Mouse (Mus musculus): ENCODE results near the gene Abhd12.
"Not testable (repeated sequence)": the region's sequence is repeated elsewhere in the genome, so short reads cannot be mapped to it uniquely, and the experiment has no call there.

The Abhd12 gene

DNA sequence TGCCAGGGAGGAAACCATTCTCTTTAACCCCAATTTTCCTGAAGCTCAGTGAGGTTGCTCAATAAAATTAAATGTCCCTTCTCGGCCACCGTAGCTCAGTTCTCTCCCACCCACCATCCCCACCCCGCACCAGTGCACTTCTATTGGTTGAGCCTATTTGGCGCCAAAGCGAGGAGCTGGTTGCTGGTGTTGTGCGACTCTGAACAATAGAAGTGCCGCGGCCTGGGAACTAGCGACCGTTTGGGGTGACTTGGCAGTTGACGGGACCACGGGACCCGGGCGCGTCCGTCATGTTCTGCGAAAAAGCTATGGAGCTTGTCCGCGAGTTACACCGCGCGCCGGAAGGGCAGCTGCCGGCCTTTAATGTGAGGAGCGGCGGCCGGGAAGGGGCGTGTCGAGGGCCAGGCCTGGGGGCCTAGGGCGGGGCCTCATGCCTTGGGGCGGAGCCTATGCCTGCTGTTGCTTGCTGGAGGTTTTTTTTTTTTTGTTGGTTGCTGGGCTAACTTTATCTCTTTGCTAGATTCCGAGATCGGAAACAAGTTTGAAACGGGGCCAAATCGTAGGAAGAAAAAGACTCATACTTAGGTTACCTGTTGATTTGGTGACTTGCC, 5.0 kb upstream of the Abhd12 start:
- DNase-seq (ENCODE audit: low spot score in 2 of 2), result peak; percentile 93 to 94

DNA sequence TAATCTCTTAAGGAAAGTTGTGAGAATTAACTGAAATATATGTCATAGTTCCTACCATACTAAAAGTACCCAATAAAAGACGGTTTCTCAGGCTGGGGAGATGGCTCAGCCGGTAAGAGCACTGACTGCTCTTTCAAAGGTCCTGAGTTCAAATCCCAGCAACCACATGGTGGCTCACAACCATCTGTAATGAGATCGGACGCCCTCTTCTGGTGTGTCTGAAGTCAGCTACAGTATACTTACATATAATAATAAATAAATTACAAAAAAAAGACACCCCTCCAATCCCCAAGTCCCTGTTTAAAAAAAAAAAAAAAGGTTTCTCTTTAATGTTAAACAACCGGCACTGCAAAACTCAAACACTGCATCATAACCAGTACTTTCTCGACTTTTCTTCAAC, 4.3 kb upstream of the Abhd12 start:
- not testable (repeated sequence) for DNase-seq (ENCODE audit: low spot score in 2 of 2)

DNA sequence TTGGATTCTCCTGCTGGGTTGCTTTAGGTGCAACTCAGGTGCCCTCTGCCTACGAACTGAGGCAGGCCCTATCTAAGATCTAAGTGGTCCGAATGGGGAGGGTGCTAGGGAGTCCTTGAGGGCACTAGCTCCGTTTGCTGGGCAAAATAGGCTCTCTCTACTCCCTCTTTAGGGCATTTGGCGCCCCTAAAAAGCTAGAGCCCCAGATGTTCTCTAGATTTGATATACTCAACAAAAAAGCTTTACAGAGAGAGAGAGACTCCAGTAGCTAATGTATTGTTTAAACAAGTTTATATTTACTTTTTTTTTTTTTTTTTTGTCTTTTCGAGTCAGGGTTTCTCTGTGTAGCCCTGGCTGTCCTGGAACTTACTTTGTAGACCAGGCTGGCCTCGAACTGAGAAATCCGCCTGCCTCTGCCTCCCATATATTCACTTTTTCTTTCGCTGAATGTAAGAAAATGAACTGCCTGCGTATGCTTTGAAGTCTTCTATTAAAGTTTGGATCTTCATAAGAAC, 452 bp upstream of the Abhd12 start, which contains the start of gene Gins1:
TSS of gene Gins1 (plus strand) at position 465 of the 515 bp plus-strand sequence.
- DNase-seq (ENCODE audit: low spot score in 2 of 2), result no peak

DNA sequence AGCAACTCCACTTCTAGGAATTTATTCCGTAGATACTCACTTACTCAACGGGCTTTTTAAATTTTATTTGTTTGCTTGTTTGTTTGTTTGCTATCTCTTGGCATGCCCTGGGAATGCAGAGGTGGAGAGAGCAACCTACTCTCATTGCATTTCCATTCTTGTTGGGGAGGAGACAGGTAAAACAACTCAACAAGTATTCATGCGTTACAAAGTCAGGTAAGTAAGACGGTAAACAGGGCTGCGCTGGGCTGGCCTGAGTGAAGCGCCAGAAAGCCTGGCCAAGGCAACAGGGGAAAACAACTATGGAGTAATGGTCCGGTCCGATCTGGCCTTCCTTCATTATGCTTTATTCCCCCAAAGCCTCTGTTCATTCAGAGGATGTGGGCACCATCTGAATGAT, 2.2 kb downstream of the Abhd12 start:
- no peak for DNase-seq (ENCODE audit: low spot score in 2 of 2)

DNA sequence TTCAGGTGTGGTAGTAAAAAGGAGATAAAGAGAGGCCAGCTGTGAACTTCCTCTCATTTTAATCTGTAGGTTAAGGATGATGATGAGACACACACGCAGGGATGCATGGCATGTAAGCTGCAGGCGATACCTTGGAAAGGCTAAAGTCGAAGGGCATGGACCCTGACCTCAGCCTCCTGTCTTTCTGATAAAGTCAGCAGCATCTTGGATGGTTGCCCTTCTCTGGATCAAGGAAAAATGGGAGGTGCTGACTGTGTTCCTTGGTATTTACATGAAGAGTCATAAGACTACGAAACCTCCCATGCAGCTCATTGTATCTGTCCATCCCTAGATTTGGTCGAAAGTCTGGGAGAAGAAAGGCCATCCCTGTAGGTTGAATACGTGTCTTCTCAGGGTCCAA, 4.2 kb downstream of the Abhd12 start:
- no peak for DNase-seq (ENCODE audit: low spot score in 2 of 2)

DNA sequence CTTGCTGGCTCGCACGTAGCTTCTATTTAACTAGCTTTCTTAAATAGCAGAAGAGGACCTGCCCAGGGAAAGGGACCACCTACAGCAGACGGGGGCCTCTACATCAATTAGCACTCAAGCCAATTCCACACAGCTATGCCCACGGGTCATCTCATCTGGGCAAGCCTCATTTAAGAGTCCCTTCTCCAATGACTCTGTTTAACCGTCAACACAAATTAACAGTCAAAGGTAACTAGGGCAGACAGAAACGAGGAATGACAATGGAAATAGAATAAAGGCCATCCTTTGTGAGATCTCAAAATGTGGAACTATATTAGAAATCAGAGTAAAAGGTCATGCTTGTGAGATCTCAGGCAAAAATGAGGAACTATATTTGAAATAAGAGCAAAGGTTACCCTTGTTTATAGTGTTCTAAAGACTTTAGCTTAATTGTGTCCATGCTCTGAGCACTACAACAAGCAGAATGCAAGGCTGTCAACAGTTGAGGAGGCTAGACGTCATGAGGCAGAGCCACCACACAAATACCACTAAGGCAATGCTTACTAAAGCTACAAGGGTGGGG, 8.8 kb downstream of the Abhd12 start:
- DNase-seq (ENCODE audit: low spot score in 2 of 2), result no peak

DNA sequence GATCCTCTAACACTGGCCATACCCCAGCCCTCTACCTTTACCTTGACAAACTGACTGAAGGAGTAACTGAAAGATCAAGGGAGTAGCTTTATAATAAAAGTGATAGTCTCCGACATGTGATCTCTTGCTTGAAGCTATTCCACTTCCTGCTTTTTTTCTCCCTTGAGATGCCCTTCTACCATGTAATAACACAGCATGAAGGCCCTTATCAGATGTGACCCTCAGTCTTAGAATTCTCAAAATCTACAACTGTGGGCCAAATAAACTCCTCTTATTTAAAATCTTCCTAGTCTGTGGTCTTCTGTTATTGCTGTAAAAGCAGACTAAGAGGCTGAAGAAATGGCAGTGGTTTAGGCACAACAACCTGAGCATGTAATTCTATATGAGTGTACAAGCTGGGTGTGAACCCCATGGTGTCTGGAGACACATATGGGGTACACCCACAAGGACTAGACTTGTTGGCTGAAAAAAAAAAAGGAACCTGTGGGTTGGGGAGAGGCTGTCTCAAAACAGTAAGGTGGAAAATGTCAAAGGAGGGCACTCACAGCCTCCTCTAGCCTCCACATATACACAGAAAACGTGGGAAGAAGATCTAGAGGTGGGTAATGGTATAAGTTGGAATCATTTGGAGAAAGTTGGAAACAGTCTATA, 9.8 kb downstream of the Abhd12 start:
- DNase-seq (ENCODE audit: low spot score in 2 of 2), result peak in 1 of 2 experiments; percentile 24

DNA sequence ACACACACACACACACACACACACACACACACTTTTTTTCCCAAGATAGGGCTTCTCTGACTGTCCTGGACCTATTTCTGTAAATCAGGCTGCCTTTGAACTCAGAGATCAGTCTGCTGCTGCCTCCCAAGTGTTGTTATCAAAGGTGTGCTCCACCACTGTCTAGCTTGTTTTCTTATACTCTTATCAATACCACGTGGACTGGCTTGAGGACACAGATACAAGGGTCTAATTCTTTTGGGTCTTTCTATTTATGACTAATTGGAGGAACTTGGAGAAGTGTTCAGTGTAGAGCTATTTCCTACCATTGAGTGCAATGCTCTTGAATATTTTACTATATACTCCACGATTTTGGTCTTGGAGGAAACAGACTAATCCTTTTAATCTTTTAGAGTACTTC, 17.2 kb downstream of the Abhd12 start:
- DNase-seq (ENCODE audit: low spot score in 2 of 2), result no peak

DNA sequence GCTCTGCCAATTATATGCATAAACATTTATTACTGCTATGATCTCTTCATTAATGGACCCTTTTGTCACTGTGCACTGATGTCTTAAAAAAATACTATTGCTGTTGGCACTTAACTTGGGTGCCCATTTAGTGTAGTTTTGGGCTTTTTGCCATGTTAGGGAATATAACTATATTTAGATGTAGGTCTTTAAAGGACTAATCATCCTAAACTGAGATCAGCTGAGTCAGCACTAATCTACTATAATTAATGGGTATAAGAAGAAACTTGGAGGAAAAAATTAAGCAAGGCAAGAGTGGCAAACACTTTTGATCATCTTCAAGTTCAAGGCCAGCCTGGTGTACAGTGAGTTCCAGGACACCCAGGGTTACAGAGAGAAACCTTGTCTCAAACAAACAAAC, 18.2 kb downstream of the Abhd12 start:
- DNase-seq (ENCODE audit: low spot score in 2 of 2), result no peak

DNA sequence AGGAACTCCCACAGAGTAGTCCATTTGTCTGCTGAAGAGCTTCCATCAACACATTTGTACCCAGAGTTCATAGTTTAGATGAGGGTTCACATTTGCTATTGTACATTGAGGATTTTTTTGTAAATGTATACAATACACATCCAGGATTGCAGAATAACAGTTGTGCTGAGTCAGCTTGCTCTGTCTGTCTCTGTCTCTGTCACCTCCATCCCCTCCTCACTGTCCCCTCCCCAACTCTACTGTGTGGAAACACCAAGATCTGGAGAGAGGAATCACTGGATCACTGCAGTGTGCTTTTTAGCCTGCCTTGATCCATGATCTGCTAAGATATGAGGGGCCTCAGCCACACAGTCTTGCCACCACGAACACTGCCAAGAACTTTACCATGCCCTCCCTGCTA, 18.7 kb downstream of the Abhd12 start:
- no peak for DNase-seq (ENCODE audit: low spot score in 2 of 2)

DNA sequence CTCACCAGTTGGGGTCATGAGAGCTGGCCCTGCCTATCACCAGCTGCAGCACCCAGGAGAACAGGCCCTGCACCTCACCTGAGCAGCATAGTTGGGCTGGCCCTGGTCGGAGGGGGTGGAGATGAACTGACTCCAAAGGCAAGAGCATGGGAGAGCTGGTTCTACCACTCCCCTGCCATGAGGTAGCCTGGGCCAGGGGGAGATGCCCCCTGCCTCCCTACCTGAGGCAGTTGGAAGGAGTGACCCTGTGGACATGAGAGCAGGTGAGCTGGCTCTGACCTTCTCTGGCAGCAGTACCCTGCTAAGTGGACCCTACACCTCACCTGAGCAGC, 19.8 kb downstream of the Abhd12 start:
- no peak for DNase-seq (ENCODE audit: low spot score in 2 of 2)

DNA sequence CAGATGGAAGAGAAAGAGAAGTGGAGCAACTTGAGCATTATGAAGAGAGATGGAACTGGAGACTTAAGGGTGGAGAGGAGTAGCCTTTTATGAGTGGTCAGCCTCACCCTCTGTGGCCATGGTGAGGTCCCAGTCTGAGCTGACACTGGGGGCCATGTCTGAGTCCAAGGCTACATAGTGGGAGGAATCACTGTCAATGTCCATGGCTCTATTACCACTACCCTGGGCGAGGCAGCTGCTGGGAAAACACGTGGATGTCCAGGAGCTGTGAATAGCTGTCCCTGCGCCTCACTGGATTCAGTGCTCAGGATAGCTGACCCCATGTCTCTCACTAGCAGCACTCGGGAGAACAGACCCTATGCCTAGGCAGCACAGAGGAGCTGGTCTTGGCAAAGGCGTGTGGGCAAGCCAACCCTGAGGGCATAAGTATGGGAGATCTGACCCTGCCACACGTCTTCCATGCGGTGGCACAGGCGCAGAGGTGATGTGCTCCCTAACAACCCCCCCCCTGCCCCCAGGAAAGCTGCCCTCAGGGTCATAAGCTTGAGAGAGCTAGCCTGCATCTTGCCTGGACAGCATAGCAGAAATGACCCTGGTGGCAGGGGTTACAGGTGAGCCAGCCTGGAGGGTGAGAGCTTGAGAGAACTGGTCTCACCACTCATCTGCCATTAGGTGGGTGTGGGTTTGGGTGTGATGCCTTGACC, 20.3 kb downstream of the Abhd12 start:
- no peak for DNase-seq (ENCODE audit: low spot score in 2 of 2)

DNA sequence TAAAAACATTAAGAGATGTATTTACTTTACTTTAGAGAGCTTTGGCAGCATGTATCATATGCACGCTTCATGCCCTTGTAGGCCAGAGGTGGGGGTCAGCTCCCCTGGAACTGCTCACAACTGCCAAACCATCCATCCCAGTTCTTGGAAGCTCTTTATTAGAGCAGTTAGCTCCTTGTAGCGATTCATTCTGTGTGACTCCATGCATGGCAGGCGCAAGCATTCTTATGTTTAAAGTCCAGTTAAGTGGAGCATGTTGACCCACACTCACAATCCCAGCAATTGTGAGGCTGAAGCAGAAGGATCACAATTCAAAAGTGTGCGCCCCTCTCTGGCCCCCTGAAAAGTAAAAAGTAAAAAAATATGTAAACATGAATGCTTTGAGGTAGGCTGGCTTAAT, 27.0 kb downstream of the Abhd12 start:
- no peak for DNase-seq (ENCODE audit: low spot score in 2 of 2)

DNA sequence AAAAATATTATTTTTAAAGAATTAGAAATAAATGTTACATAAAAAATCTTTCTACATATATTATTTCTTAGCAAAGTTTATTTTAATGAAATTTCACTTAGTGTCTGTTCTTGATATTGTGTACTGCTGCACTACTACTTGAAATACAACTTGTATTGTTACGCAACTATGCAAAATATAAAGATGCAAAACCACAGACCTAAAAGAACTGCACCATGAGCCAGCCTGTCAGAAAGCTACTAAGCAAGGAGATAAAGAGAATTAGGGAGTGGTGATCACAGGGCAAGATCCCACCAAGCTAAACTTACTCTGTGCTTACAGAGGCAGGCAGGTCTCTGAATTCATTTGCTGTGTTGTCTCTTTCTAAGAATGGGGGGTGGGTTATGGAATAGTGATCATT, 29.3 kb downstream of the Abhd12 start:
- DNase-seq (ENCODE audit: low spot score in 2 of 2), result no peak

DNA sequence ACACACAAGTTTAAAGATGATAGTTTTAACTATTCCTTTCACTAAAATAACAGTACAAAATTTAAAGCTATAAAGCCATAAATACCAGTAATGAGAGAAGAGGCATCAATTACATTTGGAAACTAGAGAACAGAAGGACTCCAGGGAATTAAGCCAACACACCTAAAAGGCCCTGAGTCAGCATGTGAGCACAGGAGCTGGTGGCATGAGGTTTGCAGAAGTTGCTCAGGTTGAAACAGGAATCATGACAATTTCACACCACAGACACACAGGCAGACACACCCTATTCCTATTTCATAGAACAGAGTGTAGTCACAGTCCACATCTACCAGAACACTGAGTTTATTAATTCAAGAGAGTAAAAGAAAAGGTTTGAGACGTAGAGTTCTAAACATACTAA, 30.0 kb downstream of the Abhd12 start:
- no peak for DNase-seq (ENCODE audit: low spot score in 2 of 2)

DNA sequence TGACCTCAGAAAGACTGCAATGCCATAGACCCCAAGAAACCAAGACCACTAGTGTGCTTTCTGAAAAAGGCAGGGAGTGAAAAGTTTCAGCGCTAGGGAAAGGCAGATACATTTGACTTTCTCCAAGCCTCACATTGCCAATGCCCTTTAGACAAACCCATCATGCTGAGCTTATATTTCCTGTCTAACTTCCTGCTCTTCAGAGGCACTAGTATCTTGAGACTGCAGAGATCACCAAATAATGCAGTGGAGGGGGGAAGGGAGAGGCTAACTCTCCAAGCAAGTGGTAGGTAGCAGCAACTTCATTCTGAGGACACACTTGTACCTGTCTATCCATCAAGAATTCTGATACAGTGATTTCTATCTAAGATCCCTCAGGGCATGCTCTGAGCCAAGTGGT, 35.1 kb downstream of the Abhd12 start:
- DNase-seq (ENCODE audit: low spot score in 2 of 2), result peak; percentile 45 to 47

DNA sequence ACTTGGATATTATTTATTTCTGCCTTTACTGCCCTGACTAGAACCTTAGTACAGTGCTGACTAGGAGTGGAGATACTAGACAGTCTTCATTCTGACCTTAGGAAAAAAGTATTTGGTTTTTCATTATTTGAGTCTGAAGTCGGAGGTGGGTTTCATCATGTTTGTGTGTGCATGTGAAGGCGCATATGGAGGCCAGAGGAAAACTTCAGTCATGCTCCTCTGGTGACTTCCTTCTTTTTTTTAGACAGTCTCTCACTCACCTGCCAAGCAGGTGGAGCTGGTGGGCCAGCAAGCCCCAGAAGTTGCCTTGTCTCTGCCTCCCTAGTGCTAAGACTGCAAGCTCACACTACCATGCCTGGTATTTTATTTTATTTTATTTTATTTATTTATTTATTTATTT, 37.5 kb downstream of the Abhd12 start:
- DNase-seq (ENCODE audit: low spot score in 2 of 2), result no peak

DNA sequence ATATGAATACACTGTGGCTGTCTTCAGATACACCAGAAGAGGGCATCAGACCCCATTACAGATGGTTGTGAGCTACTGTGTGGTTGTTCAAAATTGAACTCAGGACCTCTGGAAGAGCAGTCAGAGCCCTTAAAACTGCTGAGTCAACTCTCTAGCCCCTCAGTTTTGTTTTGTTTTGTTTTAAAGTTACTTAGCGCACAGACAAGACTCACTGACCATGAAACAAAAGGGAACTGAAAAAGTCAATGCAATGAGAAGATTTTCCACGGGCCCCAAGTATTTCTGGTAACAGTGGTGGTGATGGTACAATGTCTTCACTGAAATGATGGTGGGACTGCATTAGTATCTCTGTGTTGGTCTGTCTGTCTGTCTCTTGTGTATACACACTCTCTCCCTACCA, 43.4 kb downstream of the Abhd12 start:
- peak; percentile 24 to 57 for DNase-seq (ENCODE audit: low spot score in 2 of 2)

DNA sequence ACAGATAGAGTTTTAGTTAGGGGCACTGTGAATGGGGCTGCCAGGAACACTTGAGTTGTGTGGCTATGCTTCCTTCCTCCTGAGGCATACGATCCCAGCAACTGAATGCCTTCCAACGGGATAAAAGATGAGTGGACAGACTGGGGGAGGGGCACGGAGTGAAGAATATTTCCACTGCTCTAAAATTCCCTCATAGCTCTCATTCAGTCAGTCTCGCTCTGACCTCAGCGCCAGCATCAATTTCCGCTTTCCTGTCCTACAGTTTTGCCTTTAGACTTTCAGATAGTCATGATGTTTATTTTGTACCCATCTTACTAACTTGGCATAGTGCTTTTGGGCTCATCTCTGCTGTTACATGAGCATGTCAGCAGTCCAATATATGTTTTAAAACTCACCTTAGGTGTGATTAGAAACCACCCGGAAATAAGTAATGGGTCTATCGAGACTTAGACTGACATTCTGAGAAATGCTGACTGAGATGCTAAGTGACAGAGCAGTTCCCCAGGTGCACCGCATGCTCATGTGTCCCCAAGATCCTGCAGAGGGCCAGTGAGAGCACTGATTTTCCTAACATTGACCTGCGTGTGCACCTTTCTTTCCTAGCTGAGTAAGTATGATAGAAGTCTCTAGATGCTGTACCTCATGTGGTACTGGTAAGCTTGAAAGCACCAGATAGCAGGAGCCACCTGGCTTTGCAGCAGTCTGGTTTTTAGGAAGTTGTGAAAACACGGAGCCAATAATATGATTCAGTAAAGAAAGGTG, 44.7 kb downstream of the Abhd12 start:
- DNase-seq (ENCODE audit: low spot score in 2 of 2), result no peak

DNA sequence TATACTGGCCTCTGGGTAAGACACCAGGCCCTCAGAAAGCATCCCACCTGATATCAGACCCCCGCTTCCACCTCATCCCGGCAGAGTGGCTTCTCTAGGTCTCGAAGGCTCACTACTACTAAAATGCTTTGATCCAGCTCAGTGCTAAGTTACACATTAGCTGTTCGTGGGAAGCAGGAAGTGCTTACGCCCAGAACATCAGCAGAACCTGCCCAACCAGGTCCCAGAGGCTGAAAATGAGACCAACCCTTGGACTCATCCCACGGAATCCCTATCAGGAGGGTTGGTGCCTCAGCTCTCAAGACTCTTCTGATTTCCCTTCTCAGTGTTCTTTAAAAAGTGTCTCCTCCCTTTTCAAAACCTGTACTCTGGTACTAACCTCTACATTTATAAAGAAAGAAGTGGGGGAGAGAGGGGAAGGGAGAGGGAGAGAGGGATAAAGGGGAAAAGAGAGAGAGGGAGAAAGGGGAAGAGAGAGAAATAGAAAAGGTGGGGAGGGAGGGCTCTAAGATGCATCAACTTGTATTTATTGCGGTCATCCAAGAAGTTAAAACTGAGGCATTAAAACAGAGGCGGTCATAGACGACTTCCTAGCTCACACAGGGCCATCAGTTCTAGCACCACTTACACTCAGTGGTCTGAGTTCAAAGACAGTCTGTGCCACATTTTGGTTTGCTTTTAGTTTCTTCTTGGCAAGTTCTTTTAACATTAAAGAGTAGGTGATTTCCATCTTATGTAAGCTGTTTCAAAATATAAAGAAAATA, 45.6 kb downstream of the Abhd12 start:
- DNase-seq (ENCODE audit: low spot score in 2 of 2), result no peak

DNA sequence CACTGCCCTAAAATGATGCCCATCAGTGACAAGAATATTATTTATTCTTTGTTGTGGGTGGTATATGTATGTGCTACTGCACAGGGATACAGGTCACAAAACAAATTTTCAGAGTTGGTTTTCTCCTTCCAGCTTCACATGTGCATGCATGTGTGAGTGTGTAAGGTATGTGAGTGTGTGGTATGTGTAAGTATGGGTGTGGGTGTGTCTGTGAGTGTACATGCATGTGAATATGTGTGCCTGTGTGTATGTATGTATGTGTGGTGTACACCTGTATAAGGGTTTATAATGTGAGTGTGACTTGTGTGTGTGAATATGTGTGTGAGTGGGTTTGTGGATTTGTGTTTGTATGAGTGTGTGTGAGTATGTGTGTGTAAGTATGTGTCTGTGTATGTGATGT, 49.4 kb downstream of the Abhd12 start:
- no peak for DNase-seq (ENCODE audit: low spot score in 2 of 2)
